Mouse (Mus musculus) C2C12 (cell line): Measurements from ENCODE around the gene BC030870.

Experiments
- CEBPB ChIP-seq: IDR thresholded peaks from one replicate; pipeline ENCODE4 v1.6.1; 2011; ENCODE audit warnings: low read depth, mild to moderate bottlenecking, control low read depth, moderate library complexity
- CTCF ChIP-seq: IDR thresholded peaks from one replicate; pipeline ENCODE4 v1.5.1; 2011; ENCODE audit not compliant: control insufficient read depth, insufficient read depth, insufficient read length
- MAX ChIP-seq: IDR thresholded peaks from one replicate; pipeline ENCODE4 v1.6.1; 2011; ENCODE audit warnings: mild to moderate bottlenecking, control low read depth
- MYOD1 ChIP-seq: IDR thresholded peaks from one replicate; pipeline ENCODE4 v1.6.1; 2011; ENCODE audit warnings: low read depth; ENCODE audit not compliant: control insufficient read depth, insufficient read length
- USF1 ChIP-seq: IDR thresholded peaks from one replicate; pipeline ENCODE4 v1.6.1; 2011; ENCODE audit warnings: low read depth, mild to moderate bottlenecking, control low read depth, moderate library complexity

DNA sequence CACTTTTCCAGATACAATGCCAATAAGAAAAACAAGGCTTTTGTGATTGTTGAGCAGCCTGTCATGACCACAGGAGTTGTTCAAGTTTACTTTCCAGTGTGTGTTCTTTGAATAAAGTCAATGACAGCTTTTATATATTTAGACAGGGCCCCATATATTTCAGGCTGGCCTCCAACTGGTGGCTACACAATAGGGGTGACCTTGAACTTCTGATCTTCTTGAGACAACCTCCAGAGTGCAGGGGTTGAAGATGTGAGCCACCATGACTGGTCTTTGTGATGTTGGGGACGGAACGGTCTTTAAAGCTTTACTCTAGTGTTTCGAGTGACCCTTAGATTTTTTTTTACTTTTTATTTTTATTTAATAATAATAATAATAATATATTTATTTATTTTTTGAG lies 63.7 kb downstream of the BC030870 start:
- TF ChIP-seq CTCF (no peak), USF1 (no peak), MAX (no peak), MYOD1 (no peak), CEBPB (no peak)
